ENCODE assay signal across 8 mouse cellular contexts in the genomic region with DNA sequence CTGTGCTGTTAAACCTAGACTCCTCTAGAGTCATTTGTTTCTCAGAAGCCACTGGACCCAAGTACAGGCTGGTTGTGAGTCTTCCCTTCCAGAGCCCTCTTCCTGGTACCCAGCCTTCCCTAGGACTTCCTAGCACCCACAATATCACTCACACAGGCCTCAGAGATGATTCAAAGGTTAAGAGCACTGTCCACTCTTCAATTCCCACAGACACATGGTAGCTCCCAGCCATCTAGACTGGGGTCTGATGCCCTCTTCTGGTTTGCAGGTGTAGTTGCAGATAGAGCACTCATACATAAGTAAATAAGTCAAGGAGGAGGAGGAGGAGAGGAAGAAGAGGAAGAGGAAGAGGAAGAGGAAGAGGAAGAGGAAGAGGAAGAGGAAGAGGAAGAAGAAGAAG.
DNase-seq lines count a peak whose midpoint lies in the region; ATAC-seq and TF ChIP-seq lines count a peak whose summit lies in the region.

No protein-coding gene starts in this region.

- H3K9ac ChIP-seq in hindbrain, embryonic 16.5 days (ENCODE audit: low read depth, low read length), result no peak overlapping the region
- H3K9ac ChIP-seq in CH12.LX (ENCODE audit: insufficient read depth, low read depth), result no peak overlapping the region

- TF ChIP-seq EP300 in CH12.LX (IDR thresholded peaks at IDR 0.05; ENCODE audit: low read length), result no peak

- peak; percentile 48 for TF ChIP-seq RAD21 in CH12.LX (IDR thresholded peaks at IDR 0.05; ENCODE audit: low read depth, low read length)

- ATAC-seq in hindbrain, embryonic 16.5 days, result no peak; the same call in 1 of the 2 replicates
- ATAC-seq in granulocyte monocyte progenitor cell, adult 5-6 weeks (replicated peaks; ENCODE audit: poor library complexity, severe bottlenecking), result peak; percentile 65

- dilution Hi-C loops in CH12.LX (cut with MboI; ENCODE audit: extremely low pct_ligation_motif_present, extremely low pct_unique_long_range_greater_than_20kb, low sequenced_read_pairs), result no loop called here

- H3K27me3 ChIP-seq in hindbrain, embryonic 10.5 days (ENCODE audit: insufficient read depth, poor library complexity, severe bottlenecking), result no peaks in the 10 kb centered on the region
- no peaks in the 10 kb centered on the region for H3K27me3 ChIP-seq in hindbrain, embryonic 16.5 days (replicated peaks; ENCODE audit: control insufficient read depth, insufficient read depth, low read length)
- peaks cover 3% of the 10 kb centered on the region for H3K27me3 ChIP-seq in CH12.LX (replicated peaks)
- no peaks in the 10 kb centered on the region for H3K27me3 ChIP-seq in thymus, adult 2 months (ENCODE audit: control insufficient read depth, insufficient read depth, low read length)

- no peaks in the 10 kb centered on the region for H3K79me2 ChIP-seq in CH12.LX (replicated peaks; ENCODE audit: control insufficient read depth, extremely low read depth, insufficient read depth, poor library complexity, severe bottlenecking)

- peak; percentile 62 for DNase-seq in hindbrain, embryonic 10.5 days (ENCODE audit: low spot score)
- peak; percentile 29 for DNase-seq in CH12.LX (ENCODE audit: extremely low read depth)
- DNase-seq in cerebellum, adult 11 months, result peak; percentile 22
- peak; percentile 11 for DNase-seq in retina, postnatal 7 days (ENCODE audit: low read depth, low spot score)
- DNase-seq in gastrocnemius, adult 18-20 months (ENCODE audit: low spot score), result no peak
- no peak for DNase-seq in thymus, adult 2 months

- TF ChIP-seq POLR2A in CH12.LX (IDR thresholded peaks at IDR 0.05; ENCODE audit: low read depth, low read length), result no peak
- no peak for TF ChIP-seq POLR2A in thymus, adult 2 months (IDR thresholded peaks at IDR 0.05; ENCODE audit: control insufficient read depth, extremely low read depth, insufficient read depth, low read length, poor library complexity)

- H3K9me3 ChIP-seq in hindbrain, embryonic 10.5 days, result no peaks in the 10 kb centered on the region
- H3K9me3 ChIP-seq in hindbrain, embryonic 16.5 days (ENCODE audit: control insufficient read depth, low read length), result no peaks in the 10 kb centered on the region
- H3K9me3 ChIP-seq in CH12.LX (replicated peaks; ENCODE audit: low read length), result no peaks in the 10 kb centered on the region

- peak overlapping the region; percentile 84 for H3K27ac ChIP-seq in hindbrain, embryonic 10.5 days
- no peak overlapping the region for H3K27ac ChIP-seq in hindbrain, embryonic 16.5 days (ENCODE audit: low read depth, low read length)
- H3K27ac ChIP-seq in CH12.LX (ENCODE audit: insufficient read depth, low read depth), result no peak overlapping the region
- H3K27ac ChIP-seq in thymus, adult 2 months (ENCODE audit: control insufficient read depth, insufficient read depth, low read length), result no peak overlapping the region

- peaks cover 56% of the 10 kb centered on the region for H3K4me1 ChIP-seq in hindbrain, embryonic 10.5 days (replicated peaks)
- H3K4me1 ChIP-seq in hindbrain, embryonic 16.5 days (ENCODE audit: control insufficient read depth, insufficient read depth, low read depth, low read length), result no peaks in the 10 kb centered on the region
- peaks cover 0 to 11% of the 10 kb centered on the region in 2 experiments; a peak in 2 of 4 replicates for H3K4me1 ChIP-seq in CH12.LX (ENCODE audit: control insufficient read depth in 1 of 2, insufficient read depth in 2 of 2)
- peaks cover 5% of the 10 kb centered on the region for H3K4me1 ChIP-seq in thymus, adult 2 months (replicated peaks; ENCODE audit: control insufficient read depth, insufficient read depth, low read length)

- H3K36me3 ChIP-seq in hindbrain, embryonic 10.5 days, result no peaks in the 10 kb centered on the region
- no peaks in the 10 kb centered on the region for H3K36me3 ChIP-seq in hindbrain, embryonic 16.5 days (ENCODE audit: control insufficient read depth, insufficient read depth, low read length)
- H3K36me3 ChIP-seq in CH12.LX (replicated peaks in 1 of 2; ENCODE audit: control insufficient read depth in 1 of 2, insufficient read depth in 1 of 2, low read length in 1 of 2), result no peaks in the 10 kb centered on the region
- no peaks in the 10 kb centered on the region for H3K36me3 ChIP-seq in thymus, adult 2 months (ENCODE audit: control insufficient read depth, insufficient read depth, low read length)

- no peak overlapping the region for H3K4me2 ChIP-seq in hindbrain, embryonic 16.5 days (ENCODE audit: low read length)
- H3K4me2 ChIP-seq in CH12.LX (ENCODE audit: insufficient read depth, low read depth, poor library complexity, severe bottlenecking), result no peak overlapping the region

- H3K4me3 ChIP-seq in hindbrain, embryonic 10.5 days, result no peak overlapping the region
- H3K4me3 ChIP-seq in hindbrain, embryonic 16.5 days (ENCODE audit: low read length), result no peak overlapping the region
- no peak overlapping the region for H3K4me3 ChIP-seq in CH12.LX (replicated peaks in 1 of 3; ENCODE audit: low read depth in 2 of 3, low read length in 2 of 3, poor library complexity in 1 of 3)
- H3K4me3 ChIP-seq in thymus, adult 2 months (ENCODE audit: control insufficient read depth, insufficient read depth, low read length), result no peak overlapping the region

- peak in 1 of 2 experiments; percentile 59; a peak in 2 of 4 replicates for TF ChIP-seq CTCF in CH12.LX (conservative IDR thresholded peaks at IDR 0.05 in 1 of 2, IDR thresholded peaks at IDR 0.05 in 1 of 2; ENCODE audit: low read depth in 2 of 2, low read length in 2 of 2)
- TF ChIP-seq CTCF in thymus, adult 2 months (IDR thresholded peaks at IDR 0.05; ENCODE audit: borderline replicate concordance, control insufficient read depth, extremely low read depth, insufficient read depth, low read length, poor library complexity), result no peak

- in situ Hi-C loops in CH12.LX (cut with MboI; ENCODE audit: low pct_ligation_motif_present, low pct_unique_long_range_greater_than_20kb, low sequenced_read_pairs), result no loop called here

TF ChIP-seq in CH12.LX, 34 proteins besides CTCF, POLR2A, EP300 and RAD21:
- TF ChIP-seq SMC3 (IDR thresholded peaks at IDR 0.05; ENCODE audit: low read depth, low read length) (peak; percentile 35; the same call in 1 of the 2 replicates), MYC (IDR thresholded peaks at IDR 0.05; ENCODE audit: low read depth, low read length) (0 out of 2 replicates have a peak, but pooled peaks have one; percentile 22), BHLHE40 (IDR thresholded peaks at IDR 0.05; ENCODE audit: low read depth, low read length) (no peak)

Comparison
In these comparisons a context has a peak if more than half of its experiments do, and no peak if none do; other contexts are left out.
1. DNase-seq: peak in hindbrain, embryonic 10.5 days (single experiment), CH12.LX (single experiment), cerebellum, adult 11 months (single experiment) and retina, postnatal 7 days (single experiment); none in gastrocnemius, adult 18-20 months (single experiment) and thymus, adult 2 months (single experiment).